Mouse (Mus musculus) kidney, embryonic 14.5 days (tissue): Measurements from ENCODE around the gene Rcsd1. TPM values are rescaled to one million over a fixed set of nuclear protein-coding genes. Genes with fewer than 3 reads are reported as not detected.
A peak's percentile ranks its signal among the peaks of the same experiment; 100 is the strongest.

Experiments
- ATAC-seq: fragments of 200-750 bp; cut with Nextera tagmentation; 2 replicates; pipeline ENCODE4 v1.8.0; 2017; ENCODE audit warnings: moderate number of reproducible peaks, mild to moderate bottlenecking, moderate TSS enrichment, moderate library complexity; ENCODE audit not compliant: low FRiP score, low TSS enrichment
- H3K27ac ChIP-seq: fragments of 300-500 bp; sonication (generic); 2 replicates; pipeline ENCODE4 v1.5.1; 2014; ENCODE audit warnings: low read depth, mild to moderate bottlenecking, low read length, moderate library complexity, mixed read lengths
- H3K27me3 ChIP-seq: fragments of 300-500 bp; sonication (generic); 2 replicates; pipeline ENCODE4 v1.6.1; 2014; ENCODE audit warnings: mild to moderate bottlenecking, low read length; ENCODE audit not compliant: control insufficient read depth, insufficient read depth
- H3K36me3 ChIP-seq: fragments of 300-500 bp; sonication (generic); 2 replicates; pipeline ENCODE4 v1.6.1; 2014; ENCODE audit warnings: low read length, mixed read lengths; ENCODE audit not compliant: control insufficient read depth, insufficient read depth
- H3K4me1 ChIP-seq: fragments of 300-500 bp; sonication (generic); 2 replicates; pipeline ENCODE4 v1.6.1; 2014; ENCODE audit warnings: low read length, mixed read lengths; ENCODE audit not compliant: control insufficient read depth, insufficient read depth
- H3K4me2 ChIP-seq: fragments of 300-500 bp; sonication (generic); replicated peaks from 2 replicates; pipeline ENCODE4 v1.6.1; 2014; ENCODE audit warnings: low read depth, mild to moderate bottlenecking, low read length
- H3K4me3 ChIP-seq: fragments of 300-500 bp; sonication (generic); 2 replicates; pipeline ENCODE4 v1.5.1; 2014; ENCODE audit warnings: mild to moderate bottlenecking, low read length
- H3K9ac ChIP-seq: fragments of 300-500 bp; sonication (generic); 2 replicates; pipeline ENCODE4 v1.6.1; 2014; ENCODE audit warnings: low read depth, mild to moderate bottlenecking, low read length, moderate library complexity
- H3K9me3 ChIP-seq: fragments of 300-500 bp; sonication (generic); 2 replicates; pipeline ENCODE4 v1.6.1; 2016; ENCODE audit warnings: low read length; ENCODE audit not compliant: control insufficient read depth
- WGBS: fragments of 180-500 bp; shearing (Covaris S2); extraction: QIAGEN DNeasy Blood & Tissue Kit; methylation state at CpG from one replicate; pipeline ENCODE4 v1.1.7; 2014; 5-methylcytosine and 5-hydroxymethylcytosine counted together
- polyA plus RNA-seq: library from polyadenylated mRNA; unstranded; fragments of >200 nt; fragmentation: Nextera tagmentation; extraction: Ambion mirVana; gene quantifications from 2 replicates; pipeline ENCODE4 v1.2.1, GENCODE M21; 2014

The Rcsd1 gene
- polyA plus RNA-seq, 1 experiment from 2014 or later, result 44.4 TPM

- ATAC-seq, result no peak
- Histone ChIP-seq H3K36me3 (no peaks in the 10 kb centered on the region), H3K4me3 (no peak overlapping the region), H3K9ac (no peak overlapping the region), H3K9me3 (no peaks in the 10 kb centered on the region), H3K4me1 (peaks cover 21% of the 10 kb centered on the region), H3K4me2 (no peak overlapping the region), H3K27ac (no peak overlapping the region), H3K27me3 (no peaks in the 10 kb centered on the region)
- WGBS, result 60% methylated on average over 8 of the region's 8 CpGs
Measured at GRCm38 (mm10) chr1:165636289-165636688, 73.3 kb downstream of the Rcsd1 start.

- H3K9ac ChIP-seq, result peak overlapping the region; percentile 91; the same call in 1 of the 2 replicates
- H3K4me3 ChIP-seq, result peak overlapping the region; percentile 85
- H3K4me2 ChIP-seq, result peak overlapping the region; percentile 55
- H3K27me3 ChIP-seq, result no peaks in the 10 kb centered on the region
- no peaks in the 10 kb centered on the region for H3K9me3 ChIP-seq
- whole genome bisulfite sequencing, result 17% methylated on average over 17 of the region's 17 CpGs
- H3K27ac ChIP-seq, result peak overlapping the region; percentile 98
- no peak for ATAC-seq
- H3K4me1 ChIP-seq, result peaks cover 25% of the 10 kb centered on the region
- H3K36me3 ChIP-seq, result no peaks in the 10 kb centered on the region
Measured at GRCm38 (mm10) chr1:165635055-165635897, 74.3 kb downstream of the Rcsd1 start.

GRCm38 (mm10) chr1:165634151-165634884 lies 75.2 kb downstream of the Rcsd1 start, which contains the start of gene Mpzl1:
Gene Mpzl1, minus strand, starts transcription at chr1:165634538.
- Histone ChIP-seq H3K4me3 (peak within 1 kb of the TSS; percentile 85), H3K4me2 (peak within 1 kb of the TSS; percentile 55), H3K27me3 (no peaks in the 10 kb centered on the region), H3K4me1 (peaks cover 34% of the 10 kb centered on the region), H3K9me3 (no peaks in the 10 kb centered on the region), H3K27ac (peak within 1 kb of the TSS; percentile 98), H3K9ac (peak within 1 kb of the TSS; percentile 91), H3K36me3 (no peaks in the 10 kb centered on the region)
- peak; percentile 99 for ATAC-seq
- under 1% methylated on average over 53 of the region's 73 CpGs for WGBS

- no peaks in the 10 kb centered on the region for H3K9me3 ChIP-seq
- H3K4me1 ChIP-seq, result peaks cover 34% of the 10 kb centered on the region
- ATAC-seq, result no peak
- peak overlapping the region; percentile 91 for H3K9ac ChIP-seq
- peak overlapping the region; percentile 85 for H3K4me3 ChIP-seq
- no peaks in the 10 kb centered on the region for H3K36me3 ChIP-seq
- peak overlapping the region; percentile 55 for H3K4me2 ChIP-seq
- peak overlapping the region; percentile 98; the same call in 1 of the 2 replicates for H3K27ac ChIP-seq
- H3K27me3 ChIP-seq, result no peaks in the 10 kb centered on the region
- WGBS, result under 1% methylated on average over 12 of the region's 12 CpGs
Measured at GRCm38 (mm10) chr1:165633345-165633744, 76.2 kb downstream of the Rcsd1 start.

- no peaks in the 10 kb centered on the region for H3K9me3 ChIP-seq
- H3K36me3 ChIP-seq, result no peaks in the 10 kb centered on the region; the same call in 1 of the 2 replicates
- no peak overlapping the region for H3K4me3 ChIP-seq
- H3K4me2 ChIP-seq, result no peak overlapping the region
- H3K27me3 ChIP-seq, result no peaks in the 10 kb centered on the region
- H3K9ac ChIP-seq, result no peak overlapping the region
- 73% methylated on average over 8 of the region's 8 CpGs for WGBS
- ATAC-seq, result no peak
- peaks cover 33% of the 10 kb centered on the region for H3K4me1 ChIP-seq
- H3K27ac ChIP-seq, result no peak overlapping the region
Measured at GRCm38 (mm10) chr1:165631136-165631535, 78.4 kb downstream of the Rcsd1 start.

GRCm38 (mm10) chr1:165629975-165630374 lies 79.6 kb downstream of the Rcsd1 start:
- H3K27me3 ChIP-seq, result no peaks in the 10 kb centered on the region
- WGBS, result 30% methylated on average over 8 of the region's 8 CpGs
- H3K27ac ChIP-seq, result no peak overlapping the region
- peak overlapping the region; percentile 13 for H3K4me2 ChIP-seq
- no peaks in the 10 kb centered on the region; the same call in 1 of the 2 replicates for H3K36me3 ChIP-seq
- H3K4me3 ChIP-seq, result no peak overlapping the region
- H3K9me3 ChIP-seq, result no peaks in the 10 kb centered on the region
- H3K4me1 ChIP-seq, result peaks cover 26% of the 10 kb centered on the region
- no peak overlapping the region for H3K9ac ChIP-seq
- no peak for ATAC-seq

GRCm38 (mm10) chr1:165628603-165629002 lies 81.0 kb downstream of the Rcsd1 start:
- 78% methylated on average over 1 of the region's 1 CpGs for WGBS
- H3K4me2 ChIP-seq, result no peak overlapping the region
- H3K36me3 ChIP-seq, result no peaks in the 10 kb centered on the region; the same call in 1 of the 2 replicates
- ATAC-seq, result no peak
- H3K27ac ChIP-seq, result no peak overlapping the region
- no peak overlapping the region for H3K9ac ChIP-seq
- no peaks in the 10 kb centered on the region for H3K9me3 ChIP-seq
- H3K4me1 ChIP-seq, result peaks cover 26% of the 10 kb centered on the region
- no peak overlapping the region for H3K4me3 ChIP-seq
- H3K27me3 ChIP-seq, result no peaks in the 10 kb centered on the region

GRCm38 (mm10) chr1:165625896-165626295 lies 83.7 kb downstream of the Rcsd1 start:
- ATAC-seq, result no peak
- 47% methylated on average over 5 of the region's 5 CpGs for WGBS

More at GRCm38 (mm10) chr1:165625896-165626295, 83.7 kb downstream of the Rcsd1 start:
- no peak overlapping the region for H3K9ac ChIP-seq
- H3K4me1 ChIP-seq, result peaks cover 13% of the 10 kb centered on the region; the same call in 1 of the 2 replicates
- no peak overlapping the region for H3K4me2 ChIP-seq
- no peaks in the 10 kb centered on the region for H3K27me3 ChIP-seq
- peaks cover 11% of the 10 kb centered on the region for H3K36me3 ChIP-seq
- H3K4me3 ChIP-seq, result no peak overlapping the region
- H3K9me3 ChIP-seq, result no peaks in the 10 kb centered on the region
- H3K27ac ChIP-seq, result no peak overlapping the region
